Mouse (Mus musculus) megakaryocyte progenitor cell, adult 5-6 weeks (primary cell): ENCODE measurements at regions not wholly inside any gene's neighbourhood (a gene's known extent, or its start where the extent isn't known, plus 50 kb on each side); places are given as distances from the start of the nearest gene placed in this dataset.

ENCODE experiments used
- ATAC-seq: replicated peaks from 2 replicates; pipeline ENCODE4 v1.8.0; 2016; ENCODE audit warnings: mild to moderate bottlenecking, moderate TSS enrichment, inconsistent platforms; ENCODE audit not compliant: poor library complexity

- no peak for ATAC-seq
Measured at GRCm38 (mm10) chr13:71053361-71054264, 212.0 kb upstream of the Adamts16 start.

GRCm38 (mm10) chr13:71050646-71051045 is 209.0 kb upstream of the Adamts16 start:
- ATAC-seq = no peak

GRCm38 (mm10) chr13:71036000-71036399 is 194.4 kb upstream of the Adamts16 start:
- ATAC-seq = no peak

GRCm38 (mm10) chr13:71034926-71035687 is 193.5 kb upstream of the Adamts16 start:
- no peak for ATAC-seq

- ATAC-seq = no peak
Measured at GRCm38 (mm10) chr13:71008216-71008615, 166.6 kb upstream of the Adamts16 start.

- peak; percentile 86 for ATAC-seq
Measured at GRCm38 (mm10) chr13:71006117-71006516, 164.5 kb upstream of the Adamts16 start.

GRCm38 (mm10) chr13:71003517-71003916 is 161.9 kb upstream of the Adamts16 start:
- no peak for ATAC-seq

- peak; percentile 66 for ATAC-seq
Measured at GRCm38 (mm10) chr13:71001278-71001677, 159.7 kb upstream of the Adamts16 start.

GRCm38 (mm10) chr13:71000422-71001008 is 158.9 kb upstream of the Adamts16 start:
- no peak for ATAC-seq

GRCm38 (mm10) chr13:70993522-70993921 is 151.9 kb upstream of the Adamts16 start:
- no peak for ATAC-seq

- ATAC-seq = no peak
Measured at GRCm38 (mm10) chr13:70989999-70990645, 148.5 kb upstream of the Adamts16 start.

- ATAC-seq = no peak
Measured at GRCm38 (mm10) chr13:70979344-70979743, 137.7 kb upstream of the Adamts16 start.

- no peak for ATAC-seq
Measured at GRCm38 (mm10) chr13:70978547-70979307, 137.1 kb upstream of the Adamts16 start.

- no peak for ATAC-seq
Measured at GRCm38 (mm10) chr13:70969596-70969995, 128.0 kb upstream of the Adamts16 start.

GRCm38 (mm10) chr13:70967781-70968180 is 126.2 kb upstream of the Adamts16 start:
- ATAC-seq = no peak

GRCm38 (mm10) chr13:70963384-70963783 is 121.8 kb upstream of the Adamts16 start:
- no peak for ATAC-seq

GRCm38 (mm10) chr13:70934309-70935037 is 92.9 kb upstream of the Adamts16 start:
- ATAC-seq = no peak

- no peak for ATAC-seq
Measured at GRCm38 (mm10) chr13:70913834-70914233, 72.2 kb upstream of the Adamts16 start.

- ATAC-seq = no peak
Measured at GRCm38 (mm10) chr13:70910934-70911333, 69.3 kb upstream of the Adamts16 start.

- ATAC-seq = no peak
Measured at GRCm38 (mm10) chr13:70904834-70905233, 63.2 kb upstream of the Adamts16 start.
